Mouse (Mus musculus) thymus, postnatal 25 days (tissue): Measurements from ENCODE around the gene Tmem243.

ENCODE experiments used
- DNase-seq: peaks from one replicate; pipeline ENCODE4 v3.0.0; 2022

Tmem243 gene

DNA sequence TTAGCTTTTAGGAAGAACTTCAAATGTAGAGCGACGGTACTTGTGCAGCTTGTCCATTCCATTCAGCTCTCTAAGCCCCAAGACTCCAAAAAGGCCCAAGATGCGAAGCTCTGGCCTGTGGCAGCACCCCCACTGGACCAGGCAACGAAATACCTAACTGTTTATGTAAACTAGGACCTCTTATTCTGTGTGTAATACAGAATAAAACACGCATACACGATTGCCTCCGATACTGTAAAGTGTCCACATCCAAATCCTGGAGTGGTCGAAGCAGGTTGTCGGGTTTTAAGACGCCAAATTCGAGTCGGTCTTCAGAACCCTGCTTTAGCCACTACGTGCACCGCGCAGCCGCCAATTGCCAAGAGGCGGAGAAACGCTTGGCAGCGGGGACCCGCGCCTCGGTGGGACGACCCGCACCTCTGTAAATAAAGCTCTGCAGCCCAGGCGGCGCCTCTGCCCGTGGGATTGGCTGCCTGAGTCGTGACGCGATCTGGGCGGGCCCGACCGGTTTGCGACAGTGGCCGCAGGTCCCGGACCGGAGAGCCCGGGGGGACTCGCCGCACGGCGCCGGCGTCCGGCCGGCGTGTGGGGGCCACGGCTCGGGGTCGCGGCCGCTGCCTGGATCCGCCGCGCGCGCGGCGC, at the start of gene Tmem243:
Gene Tmem243 (plus strand): TSS at position 462 of the 642 bp plus-strand sequence.
- peak; percentile 81 for DNase-seq

- DNase-seq, result peak; percentile 69
These were observed 44.3 kb upstream of the Tmem243 start for GRCm38 (mm10) chr5:9056020-9056660.

- DNase-seq, result no peak
These were observed 43.1 kb upstream of the Tmem243 start for GRCm38 (mm10) chr5:9057277-9057879.

GRCm38 (mm10) chr5:9059303-9060023, 41.0 kb upstream of the Tmem243 start:
- no peak for DNase-seq

DNA sequence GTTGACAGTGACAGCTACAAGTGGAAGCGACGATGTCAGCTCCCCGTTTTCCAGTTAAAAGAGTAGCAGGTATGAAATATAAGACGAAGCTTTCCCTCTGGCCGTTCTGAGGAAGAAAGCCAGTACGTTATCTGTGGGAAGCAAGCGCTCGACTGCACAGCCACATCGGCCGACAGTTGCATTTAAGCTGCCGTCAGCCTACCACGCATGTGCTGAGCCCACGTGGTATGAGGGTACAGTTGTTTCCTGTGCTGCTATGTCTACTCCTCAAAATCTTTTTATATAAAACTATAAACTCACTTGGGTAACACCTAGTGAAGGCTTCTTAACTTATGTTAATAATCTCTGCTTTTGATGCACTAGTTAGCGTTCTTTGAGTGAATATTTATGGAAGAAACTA, 40.2 kb upstream of the Tmem243 start:
- DNase-seq, result no peak

DNA sequence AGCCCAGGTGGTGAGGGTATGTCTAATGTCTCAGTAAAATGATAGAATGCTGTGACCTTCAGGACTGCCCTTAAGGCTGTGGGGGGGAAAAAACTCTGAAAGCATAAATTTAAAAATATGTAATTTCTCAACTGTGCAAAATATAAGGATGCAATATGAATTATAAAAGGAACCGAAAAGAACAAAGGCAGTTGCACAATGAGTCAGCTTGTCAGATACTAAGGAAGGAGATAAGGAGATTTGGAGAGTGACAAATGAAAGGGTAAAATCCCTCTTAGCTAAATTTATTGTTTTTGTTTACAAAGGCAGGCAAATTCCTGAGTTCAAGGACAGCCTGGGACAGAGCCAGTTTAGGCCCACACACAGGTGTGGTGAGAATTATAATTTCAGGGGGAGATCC, 36.3 kb upstream of the Tmem243 start:
- no peak for DNase-seq

GRCm38 (mm10) chr5:9068886-9069285, 31.6 kb upstream of the Tmem243 start:
- no peak for DNase-seq

DNA sequence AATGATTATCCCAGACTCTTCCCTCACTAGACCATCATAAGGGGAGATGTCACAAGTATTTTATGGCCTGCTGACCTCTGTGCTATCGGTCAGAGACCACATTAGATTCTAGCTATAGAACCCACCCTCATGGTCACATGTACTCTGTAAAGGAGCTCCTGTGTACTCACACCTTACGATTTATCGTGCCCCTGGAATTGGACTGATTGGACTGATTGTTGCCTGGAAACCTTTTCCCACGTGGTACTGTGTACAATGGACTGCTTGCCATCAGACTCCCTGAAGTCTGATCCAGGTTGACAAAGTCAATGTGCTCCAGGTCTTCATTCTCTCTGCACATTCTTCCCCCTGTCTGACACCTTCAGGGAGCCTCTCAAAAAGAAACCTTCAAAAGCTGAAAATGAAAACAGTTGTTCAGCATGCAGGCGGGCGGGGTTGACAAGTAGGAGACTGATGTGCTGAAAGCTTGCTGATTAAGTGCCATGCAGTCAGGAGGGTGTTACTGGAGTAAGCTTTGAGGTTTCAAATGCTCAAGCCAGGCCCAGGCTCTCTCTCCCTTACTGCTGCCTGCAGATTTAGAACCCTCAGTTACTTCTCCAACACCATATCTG, 30.8 kb upstream of the Tmem243 start:
- DNase-seq, result no peak

GRCm38 (mm10) chr5:9071360-9071759, 29.1 kb upstream of the Tmem243 start:
- no peak for DNase-seq

- no peak for DNase-seq
These were observed 27.2 kb upstream of the Tmem243 start for GRCm38 (mm10) chr5:9073177-9073854.

DNA sequence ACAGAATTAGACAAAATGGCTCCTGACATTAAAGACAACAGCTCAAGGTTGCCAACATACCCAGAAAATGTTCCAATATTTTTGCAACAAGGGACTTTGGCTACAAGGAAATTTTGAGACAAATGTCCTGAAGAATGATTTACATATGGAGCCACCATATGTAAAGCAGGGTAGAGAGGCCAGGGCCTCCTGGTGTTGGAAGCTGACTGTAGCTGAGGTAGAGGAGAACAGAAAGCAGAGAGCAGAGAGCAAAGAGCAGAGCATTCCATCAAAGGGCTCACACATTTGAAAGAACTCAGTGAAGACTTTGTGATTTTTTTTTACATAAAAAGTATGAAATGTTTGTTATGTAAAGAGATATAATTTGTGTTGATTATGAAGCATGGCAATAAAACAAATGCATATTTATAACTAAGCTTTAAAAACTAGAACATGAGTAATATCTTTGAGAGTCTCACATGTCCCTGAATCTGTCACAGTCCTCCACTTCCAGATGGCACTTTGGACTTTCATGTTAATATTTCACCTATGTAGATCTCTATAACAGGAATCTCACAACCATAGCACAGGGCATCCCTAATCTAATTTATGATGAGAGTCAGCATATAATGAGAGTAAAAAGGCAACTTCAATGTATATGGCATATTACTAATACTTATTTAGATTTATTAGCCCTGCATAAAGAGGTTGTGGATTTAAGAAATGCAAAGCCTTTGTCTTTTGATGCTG, 20.5 kb upstream of the Tmem243 start:
- DNase-seq, result no peak

GRCm38 (mm10) chr5:9086924-9087719, 13.3 kb upstream of the Tmem243 start:
- peak; percentile 26 for DNase-seq

DNA sequence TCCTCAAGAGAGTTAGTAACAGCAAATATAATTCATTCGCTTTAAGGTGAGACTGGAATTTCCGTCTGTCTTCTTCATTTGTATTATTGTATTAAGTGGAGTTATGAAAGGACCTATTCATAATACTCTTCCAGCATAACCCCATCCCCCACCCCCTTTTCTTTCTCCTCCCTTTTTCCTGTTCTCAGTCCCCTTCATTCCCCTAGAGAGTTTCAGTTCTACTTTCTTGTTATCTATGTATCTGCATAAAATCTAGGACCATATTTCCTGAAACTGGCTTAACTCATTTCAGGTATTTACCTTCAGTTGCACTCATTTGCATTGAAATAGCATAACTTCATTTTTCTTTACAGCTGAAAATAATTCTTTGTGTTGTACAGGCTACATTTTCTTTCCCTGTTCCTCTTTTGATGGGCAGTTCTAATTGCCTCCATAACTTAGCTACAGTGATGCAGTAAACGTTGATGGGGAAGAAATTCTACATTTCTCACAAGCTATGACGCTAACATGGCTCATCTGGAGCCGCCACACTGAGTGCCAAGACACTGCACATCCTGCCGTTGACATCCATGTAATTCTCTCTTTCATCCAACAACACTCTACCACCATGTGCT, 9.9 kb upstream of the Tmem243 start:
- DNase-seq, result no peak

GRCm38 (mm10) chr5:9092716-9093115, 7.8 kb upstream of the Tmem243 start:
- no peak for DNase-seq

GRCm38 (mm10) chr5:9093490-9093889, 7.0 kb upstream of the Tmem243 start:
- DNase-seq, result no peak

DNA sequence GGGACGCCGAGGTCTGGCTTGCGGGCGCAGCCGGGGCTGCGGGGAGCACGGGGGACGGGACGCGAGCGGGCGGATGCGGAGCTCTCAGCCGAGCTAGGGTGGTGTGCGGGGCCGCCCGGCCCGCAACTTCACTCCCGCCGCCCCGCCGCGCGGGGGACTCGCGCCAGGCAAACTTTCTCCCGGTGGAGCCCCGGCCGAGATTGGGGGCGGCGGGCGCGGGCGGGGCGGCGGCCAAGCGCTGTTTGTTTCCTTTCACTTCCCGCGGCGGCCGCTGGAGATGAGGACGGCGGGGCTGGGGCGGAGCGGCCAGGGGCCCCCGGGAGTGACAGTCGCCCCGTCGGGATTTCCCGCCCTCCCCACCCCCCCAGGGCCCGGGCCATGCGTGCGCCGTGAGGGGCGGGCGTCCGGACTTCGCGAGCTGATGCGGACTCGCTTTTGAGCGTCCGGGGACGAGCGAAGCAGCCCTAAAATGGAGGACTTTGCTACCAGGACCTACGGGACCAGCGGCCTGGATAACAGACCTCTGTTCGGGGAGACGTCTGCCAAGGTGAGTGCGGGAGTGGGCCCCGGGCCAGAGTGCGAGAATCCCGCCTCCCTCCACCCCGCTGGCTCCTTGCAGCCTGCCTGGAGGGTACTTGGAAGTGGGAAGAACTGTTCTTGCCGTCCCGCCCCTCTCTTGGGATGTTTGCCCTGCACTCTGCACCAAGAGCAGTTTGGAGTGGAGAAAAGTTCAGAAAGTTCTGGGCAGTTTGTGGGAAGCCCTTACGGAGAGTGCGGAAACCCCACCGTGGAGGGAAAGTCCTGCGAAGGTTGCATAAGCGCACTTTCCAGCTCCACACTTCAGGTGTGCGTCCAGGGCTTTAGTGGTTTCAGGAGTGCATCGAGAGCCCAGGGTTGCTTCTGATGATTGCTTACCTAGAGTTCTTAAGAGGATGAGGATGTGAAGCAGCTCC, 657 bp downstream of the Tmem243 start:
- no peak for DNase-seq

- no peak for DNase-seq
These were observed 2.2 kb downstream of the Tmem243 start for GRCm38 (mm10) chr5:9102696-9103095.

GRCm38 (mm10) chr5:9103958-9104357, 3.5 kb downstream of the Tmem243 start:
- DNase-seq, result no peak

GRCm38 (mm10) chr5:9106806-9107205, 6.3 kb downstream of the Tmem243 start:
- no peak for DNase-seq
